Mouse (Mus musculus) liver, embryonic 13.5 days (tissue): ENCODE data around the gene Mfsd2a. TPM values are rescaled to one million over a fixed set of nuclear protein-coding genes. Genes with fewer than 3 reads are reported as not detected.

Experiments
- ATAC-seq: fragments of 200-750 bp; cut with Nextera tagmentation; 2 replicates; pipeline ENCODE4 v1.8.0; 2017; ENCODE audit warnings: low read depth, mild to moderate bottlenecking, moderate number of reproducible peaks, moderate library complexity
- DNase-seq: peaks from one replicate; pipeline ENCODE4 v3.0.0; 2022
- H3K27ac ChIP-seq: fragments of 300-500 bp; sonication (generic); 2 replicates; pipeline ENCODE4 v1.5.1; 2015; ENCODE audit warnings: moderate library complexity, mild to moderate bottlenecking, inconsistent platforms
- H3K27me3 ChIP-seq: fragments of 300-500 bp; sonication (generic); 2 replicates; pipeline ENCODE4 v1.6.1; 2015; ENCODE audit warnings: mild to moderate bottlenecking, inconsistent platforms
- H3K36me3 ChIP-seq: fragments of 300-500 bp; sonication (generic); 2 replicates; pipeline ENCODE4 v1.6.1; 2015; ENCODE audit warnings: mild to moderate bottlenecking, inconsistent platforms
- H3K4me1 ChIP-seq: fragments of 300-500 bp; sonication (generic); replicated peaks from 2 replicates; pipeline ENCODE4 v1.6.1; 2015; ENCODE audit warnings: inconsistent platforms
- H3K4me2 ChIP-seq: fragments of 300-500 bp; sonication (generic); 2 replicates; pipeline ENCODE4 v1.6.1; 2015; ENCODE audit warnings: inconsistent platforms, mild to moderate bottlenecking, moderate library complexity
- H3K4me3 ChIP-seq: fragments of 300-500 bp; sonication (generic); replicated peaks from 2 replicates; pipeline ENCODE4 v1.5.1; 2015; ENCODE audit warnings: mild to moderate bottlenecking, inconsistent platforms
- H3K9ac ChIP-seq: fragments of 300-500 bp; sonication (generic); 2 replicates; pipeline ENCODE4 v1.6.1; 2015; ENCODE audit warnings: mild to moderate bottlenecking, inconsistent platforms
- H3K9me3 ChIP-seq: fragments of 300-500 bp; sonication (generic); replicated peaks from 2 replicates; pipeline ENCODE4 v1.6.1; 2016; ENCODE audit warnings: inconsistent platforms
- WGBS: fragments of 180-500 bp; shearing (Covaris S2); methylation state at CpG from one replicate; pipeline ENCODE4 v1.1.7; 2015; ENCODE audit not compliant: insufficient replicate concordance; 5-methylcytosine and 5-hydroxymethylcytosine counted together
- polyA plus RNA-seq: library from polyadenylated mRNA; unstranded; fragments of >200 nt; fragmentation: Nextera tagmentation; extraction: Ambion mirVana; gene quantifications from 2 replicates; pipeline ENCODE4 v1.2.1, GENCODE M21; 2015

The Mfsd2a gene
- polyA plus RNA-seq, 1 experiment from 2014 or later: 0.09 TPM

GRCm38 (mm10) chr4:122902156-122902555 is 58.8 kb downstream of the Mfsd2a start:
- no peak overlapping the region for H3K27ac ChIP-seq
- H3K27me3 ChIP-seq: no peaks in the 10 kb centered on the region
- no peaks in the 10 kb centered on the region for H3K36me3 ChIP-seq
- 16% methylated on average over 6 of the region's 6 CpGs for WGBS
- DNase-seq (no peak), ATAC-seq (no peak)
- H3K4me2 ChIP-seq: no peak overlapping the region
- no peaks in the 10 kb centered on the region for H3K4me1 ChIP-seq
- no peaks in the 10 kb centered on the region for H3K9me3 ChIP-seq
- H3K4me3 ChIP-seq: no peak overlapping the region
- H3K9ac ChIP-seq: no peak overlapping the region

GRCm38 (mm10) chr4:122898313-122898712 is 62.7 kb downstream of the Mfsd2a start:
- ATAC-seq: no peak
- no peaks in the 10 kb centered on the region for H3K36me3 ChIP-seq
- H3K27ac ChIP-seq: no peak overlapping the region
- no peak overlapping the region for H3K4me2 ChIP-seq
- peaks cover 8% of the 10 kb centered on the region; the same call in 1 of the 2 replicates for H3K4me1 ChIP-seq
- H3K9me3 ChIP-seq: no peaks in the 10 kb centered on the region
- no peaks in the 10 kb centered on the region for H3K27me3 ChIP-seq
- H3K4me3 ChIP-seq: no peak overlapping the region
- WGBS: 14% methylated on average over 5 of the region's 5 CpGs
- no peak overlapping the region for H3K9ac ChIP-seq
- DNase-seq: no peak

- DNase-seq (no peak), ATAC-seq (no peak)
- no peak overlapping the region for H3K9ac ChIP-seq
- no peaks in the 10 kb centered on the region for H3K27me3 ChIP-seq
- no peak overlapping the region for H3K4me3 ChIP-seq
- 63% methylated on average over 4 of the region's 4 CpGs for WGBS
- no peak overlapping the region for H3K27ac ChIP-seq
- H3K36me3 ChIP-seq: no peaks in the 10 kb centered on the region
- no peaks in the 10 kb centered on the region for H3K9me3 ChIP-seq
- no peak overlapping the region for H3K4me2 ChIP-seq
- H3K4me1 ChIP-seq: peaks cover 11% of the 10 kb centered on the region
Observed at GRCm38 (mm10) chr4:122897750-122898149, 63.2 kb downstream of the Mfsd2a start.

Other genes with a start within 250 kb of the Mfsd2a start
- 20.8 and 22.8 TPM in 2 replicates for gene Ppt1, start 124.9 kb downstream of the Mfsd2a start, polyA plus RNA-seq
- gene Cap1, start 75.1 kb downstream of the Mfsd2a start, polyA plus RNA-seq: 29.1 and 35.8 TPM in 2 replicates
- 0.70 and 0.74 TPM in 2 replicates for gene Mycl, start 34.5 kb upstream of the Mfsd2a start, polyA plus RNA-seq
- gene Trit1, start 55.4 kb upstream of the Mfsd2a start, polyA plus RNA-seq: 7.2 TPM in 2 replicates
- gene Bmp8b, start 144.0 kb upstream of the Mfsd2a start, polyA plus RNA-seq: 0.50 and 0.81 TPM in 2 replicates
- not detected in 2 replicates for gene Oxct2b, start 155.1 kb upstream of the Mfsd2a start, polyA plus RNA-seq
- gene Ppie, start 178.8 kb upstream of the Mfsd2a start, polyA plus RNA-seq: 54.7 and 59.3 TPM in 2 replicates
- gene Hpcal4, start 222.0 kb upstream of the Mfsd2a start, polyA plus RNA-seq: 0.02 TPM in 1 of 2 replicates, not detected in the other
- not detected in 2 replicates for gene Nt5c1a, start 240.3 kb upstream of the Mfsd2a start, polyA plus RNA-seq